Mouse (Mus musculus): ENCODE data around the gene Slc12a3.

GRCm38 (mm10) chr8:94292072-94292471 lies 36.9 kb upstream of the Slc12a3 start:
- TF ChIP-seq CTCF (IDR thresholded peaks at IDR 0.05; ENCODE audit: low read depth, low read length) (no peak), POLR2A (IDR thresholded peaks at IDR 0.05; ENCODE audit: extremely low read depth, insufficient read depth, low read length) (no peak)

Data from liver, adult 2 months (tissue).